Mouse (Mus musculus): ENCODE results near the gene Idua.

Gene Idua

GRCm38 (mm10) chr5:108659698-108660631 lies at the start of gene Idua:
Idua (plus strand) TSS chr5:108660331.
- CTCF ChIA-PET, result interaction anchor here (0.7 to 3.7 kb wide), 17 partner anchors 8 to 629 kb away, joined by 3 to 25 read pairs (median 4); partner anchors contain the start of genes Dgkq (in 3 of the 4) and Pcgf3 (in 1 of the 4)
- POLR2A ChIA-PET, result interaction anchor here (0.6 to 5.0 kb wide), 43 partner anchors 8 to 807 kb away, joined by 3 to 73 read pairs (median 4); partner anchors contain the start of genes Dgkq (in 3 of the 4), Gak (in 3 of the 4), Tmem175 (in 3 of the 4) and Atp5k (in 2 of the 4)

- CTCF ChIA-PET, result no interaction called here
- POLR2A ChIA-PET, result interaction anchor here in 1 of 4 experiments (1.4 kb wide), 1 partner anchor 11 kb away, joined by 4 read pairs; no protein-coding TSS in a partner anchor
Observed at GRCm38 (mm10) chr5:108610426-108610825, 49.7 kb upstream of the Idua start.

DNA sequence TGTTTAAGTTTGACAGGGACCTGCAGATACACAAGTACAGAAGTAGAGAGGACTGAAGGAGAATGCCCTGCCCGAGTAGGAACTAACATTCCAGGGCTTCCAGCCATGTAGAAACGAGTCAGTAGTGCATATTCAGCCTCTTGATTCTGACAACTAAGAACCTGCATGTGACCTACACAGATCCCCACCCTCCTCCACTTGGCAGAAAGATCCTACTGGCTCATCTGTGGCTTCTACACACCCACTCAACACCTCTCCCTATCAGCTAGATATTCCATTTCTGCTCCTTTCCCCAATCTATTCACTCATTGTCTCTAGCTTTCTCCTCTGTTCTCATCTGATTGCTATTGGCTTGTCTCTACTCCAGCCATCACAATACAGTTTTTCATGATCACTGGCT lies 38.3 kb upstream of the Idua start:
- ChIA-PET POLR2A (no interaction called here), CTCF (no interaction called here)

GRCm38 (mm10) chr5:108626050-108626660 lies 34.0 kb upstream of the Idua start:
- POLR2A ChIA-PET, result interaction anchor here in 1 of 4 experiments (1.5 to 5.4 kb wide), 2 partner anchors 10 to 13 kb away, joined by 6 to 22 read pairs; no protein-coding TSS in a partner anchor
- CTCF ChIA-PET, result no interaction called here

DNA sequence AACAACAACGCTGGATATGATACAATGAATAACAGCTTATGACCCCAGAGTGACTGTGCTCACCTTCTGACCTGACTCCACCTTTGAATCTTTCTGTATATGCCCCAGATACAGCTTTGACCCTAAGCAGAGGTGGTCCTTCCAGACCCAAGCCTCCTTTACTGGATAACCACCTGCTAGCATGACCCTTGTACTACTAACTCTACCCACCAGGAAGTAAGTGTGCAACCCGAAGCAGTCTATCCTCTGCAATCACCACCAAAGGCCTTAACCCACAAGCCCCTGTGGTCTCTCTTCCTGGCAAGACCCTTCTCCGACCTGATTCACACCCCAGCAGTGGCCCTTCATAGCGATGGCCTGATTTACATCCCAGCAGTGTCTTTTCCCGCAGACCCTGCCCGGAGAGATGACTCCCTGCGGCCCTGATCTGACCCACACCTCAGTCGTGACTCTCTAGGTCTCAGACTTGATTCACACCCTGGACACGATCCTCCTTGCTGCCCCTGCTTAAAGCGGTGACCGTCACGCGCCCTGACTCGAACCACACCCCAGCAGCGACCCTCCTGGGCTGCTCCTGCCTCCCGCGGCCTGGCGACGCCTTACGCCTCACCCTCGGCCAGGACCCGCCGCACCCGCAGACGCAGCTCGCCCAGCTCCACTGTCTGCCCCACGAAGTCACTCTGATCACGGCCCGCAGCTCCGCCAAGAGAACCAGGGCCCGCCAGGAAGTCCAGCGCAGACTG lies 31.1 kb upstream of the Idua start:
- ChIA-PET POLR2A (interaction anchor here (0.6 to 5.4 kb wide), 55 partner anchors 8 to 979 kb away, joined by 3 to 27 read pairs (median 4); partner anchors contain the start of genes Idua (in 3 of the 4), Pcgf3 (in 3 of the 4), Atp5k (in 2 of the 4) and Dgkq (in 2 of the 4)), CTCF (interaction anchor here in 3 of 4 experiments (0.6 to 1.8 kb wide), 11 partner anchors 19 to 202 kb away, joined by 3 to 9 read pairs (median 4); no protein-coding TSS in a partner anchor)

- ChIA-PET POLR2A (interaction anchor here (0.6 to 5.4 kb wide), 61 partner anchors 8 to 1844 kb away, joined by 3 to 27 read pairs (median 4); partner anchors contain the start of genes Idua (in 4 of the 4), Pcgf3 (in 3 of the 4), Atp5k (in 2 of the 4) and Dgkq (in 2 of the 4)), CTCF (interaction anchor here in 3 of 4 experiments (1.0 to 1.8 kb wide), 12 partner anchors 21 to 203 kb away, joined by 3 to 12 read pairs (median 4); no protein-coding TSS in a partner anchor)
Observed at GRCm38 (mm10) chr5:108629634-108630483, 30.3 kb upstream of the Idua start, which contains the start of the genes Gak and Tmem175. Gak (minus strand) TSS chr5:108629755. Tmem175 (plus strand) TSS chr5:108629770.

GRCm38 (mm10) chr5:108633676-108634075 lies 26.5 kb upstream of the Idua start:
- CTCF ChIA-PET, result interaction anchor here in 1 of 4 experiments (0.7 to 1.7 kb wide), 3 partner anchors 18 to 207 kb away, joined by 3 read pairs; no protein-coding TSS in a partner anchor
- POLR2A ChIA-PET, result interaction anchor here in 1 of 4 experiments (1.6 kb wide), 1 partner anchor 10 kb away, joined by 5 read pairs; no protein-coding TSS in a partner anchor

DNA sequence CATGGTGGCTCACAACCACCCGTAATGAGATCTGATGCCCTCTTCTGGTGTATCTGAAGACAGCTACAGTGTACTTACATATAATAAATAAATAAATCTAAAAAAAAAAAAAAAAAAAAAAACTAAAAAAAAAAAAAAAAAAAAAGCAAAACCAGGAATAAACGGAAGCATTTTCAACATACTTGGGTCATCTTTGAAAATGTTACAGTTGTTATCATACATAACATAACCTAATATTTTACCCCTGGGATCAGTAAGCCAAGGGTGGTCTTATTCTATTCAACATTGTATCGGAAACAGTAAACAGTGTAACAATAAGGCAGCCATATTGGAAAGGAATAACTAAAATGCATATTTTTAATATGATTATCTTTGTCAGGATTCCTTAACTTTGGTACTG lies 26.0 kb upstream of the Idua start:
- ChIA-PET POLR2A (interaction anchor here in 1 of 4 experiments (0.5 to 1.6 kb wide), 2 partner anchors 9 to 100 kb away, joined by 5 to 9 read pairs; no protein-coding TSS in a partner anchor), CTCF (interaction anchor here in 1 of 4 experiments (0.7 to 1.3 kb wide), 2 partner anchors 18 to 207 kb away, joined by 3 read pairs; no protein-coding TSS in a partner anchor)

- ChIA-PET POLR2A (interaction anchor here in 2 of 4 experiments (0.6 to 0.7 kb wide), 2 partner anchors 11 to 831 kb away, joined by 3 to 5 read pairs; no protein-coding TSS in a partner anchor), CTCF (no interaction called here)
Observed at GRCm38 (mm10) chr5:108636172-108636571, 24.0 kb upstream of the Idua start.

GRCm38 (mm10) chr5:108643674-108644073 lies 16.5 kb upstream of the Idua start:
- ChIA-PET POLR2A (interaction anchor here in 2 of 4 experiments (0.8 to 3.0 kb wide), 4 partner anchors 10 to 26 kb away, joined by 3 to 13 read pairs (median 4); partner anchors contain the start of genes Dgkq (in 1 of the 2), Gak (in 1 of the 2) and Tmem175 (in 1 of the 2)), CTCF (interaction anchor here in 1 of 4 experiments (0.6 kb wide), 1 partner anchor 764 kb away, joined by 3 read pairs; no protein-coding TSS in a partner anchor)

DNA sequence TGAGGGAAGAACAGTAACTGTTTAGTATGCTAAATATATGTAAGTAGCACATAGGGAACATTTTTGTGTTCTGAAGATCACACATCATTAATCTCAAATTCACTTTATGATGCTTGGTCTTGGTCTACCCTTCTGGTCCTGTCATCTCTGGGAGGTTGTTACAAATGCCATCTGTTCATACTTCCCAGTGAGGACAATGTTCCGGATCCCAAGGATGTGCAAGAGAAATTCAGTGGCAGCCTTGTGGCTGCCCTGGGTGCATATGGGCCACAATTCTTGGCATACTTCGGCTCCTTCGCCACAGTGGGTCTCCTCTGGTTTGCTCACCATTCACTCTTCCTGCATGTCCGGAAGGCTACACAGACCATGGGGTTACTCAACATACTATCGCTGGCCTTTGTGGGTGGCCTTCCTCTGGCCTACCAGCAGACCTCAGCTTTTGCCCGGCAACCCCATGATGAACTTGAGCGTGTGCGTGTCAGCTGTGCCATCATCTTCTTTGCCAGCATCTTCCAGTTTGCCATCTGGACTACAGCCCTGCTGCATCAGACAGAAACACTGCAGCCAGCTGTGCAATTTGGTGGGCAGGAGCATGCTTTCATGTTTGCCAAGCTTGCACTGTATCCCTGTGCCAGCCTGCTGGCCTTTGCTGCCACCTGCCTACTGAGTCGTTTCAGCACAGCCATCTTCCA lies 14.3 kb upstream of the Idua start:
- POLR2A ChIA-PET, result interaction anchor here in 2 of 4 experiments (0.6 to 4.3 kb wide), 3 partner anchors 14 to 926 kb away, joined by 4 to 25 read pairs (median 5); partner anchors contain the start of gene Idua (in 1 of the 2)
- CTCF ChIA-PET, result no interaction called here

DNA sequence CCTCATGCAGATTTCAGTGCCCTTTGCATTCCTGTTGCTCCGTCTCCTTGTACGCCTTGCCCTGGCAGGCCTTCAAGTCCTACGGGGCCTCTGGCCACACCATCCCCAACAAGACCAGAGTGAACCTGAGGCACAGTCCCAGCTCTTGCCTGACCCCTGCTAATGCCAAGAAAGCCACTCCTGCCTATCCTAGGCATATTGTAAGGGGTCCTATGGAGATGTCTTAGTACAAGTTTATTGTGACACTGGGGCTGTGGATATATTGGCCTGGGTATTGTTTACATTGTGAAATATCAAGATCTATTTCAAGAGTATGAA lies 13.8 kb upstream of the Idua start:
- ChIA-PET POLR2A (interaction anchor here in 2 of 4 experiments (1.4 to 4.3 kb wide), 3 partner anchors 14 to 16 kb away, joined by 4 to 25 read pairs (median 14); partner anchors contain the start of gene Idua (in 2 of the 2)), CTCF (no interaction called here)

DNA sequence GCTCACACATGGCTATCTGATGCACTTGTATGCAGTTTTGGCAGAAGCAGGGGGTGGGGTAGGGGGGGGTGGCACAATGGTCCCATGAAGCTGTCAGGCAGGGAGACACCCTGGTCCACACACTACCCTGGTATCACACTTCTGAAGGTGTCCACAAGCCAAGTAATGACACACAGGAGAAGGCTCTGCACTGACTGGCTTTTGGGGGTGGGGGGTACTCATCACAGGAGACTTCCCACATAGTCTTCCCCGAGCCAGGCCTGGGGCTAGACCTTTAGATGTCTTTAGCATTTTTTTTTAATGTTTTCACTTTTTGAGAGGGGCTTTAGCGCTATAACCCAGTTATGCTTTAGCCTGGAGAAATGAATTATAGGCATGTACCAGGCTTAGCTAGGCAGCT lies 12.8 kb upstream of the Idua start:
- POLR2A ChIA-PET, result interaction anchor here in 3 of 4 experiments (1.1 to 4.3 kb wide), 6 partner anchors 13 to 745 kb away, joined by 3 to 25 read pairs (median 4); partner anchors contain the start of gene Idua (in 2 of the 3)
- CTCF ChIA-PET, result interaction anchor here in 2 of 4 experiments (0.7 to 0.9 kb wide), 2 partner anchors 19 to 384 kb away, joined by 3 read pairs; no protein-coding TSS in a partner anchor

GRCm38 (mm10) chr5:108647820-108648465 lies 12.2 kb upstream of the Idua start:
- CTCF ChIA-PET, result interaction anchor here in 2 of 4 experiments (0.6 to 1.3 kb wide), 3 partner anchors 18 to 221 kb away, joined by 3 read pairs; no protein-coding TSS in a partner anchor
- POLR2A ChIA-PET, result interaction anchor here in 3 of 4 experiments (1.1 to 4.3 kb wide), 7 partner anchors 12 to 745 kb away, joined by 3 to 25 read pairs (median 4); partner anchors contain the start of genes Idua (in 2 of the 3), Gak (in 1 of the 3) and Tmem175 (in 1 of the 3)
